Mouse (Mus musculus): ENCODE data around the gene Crlf2.

The Crlf2 gene

DNA sequence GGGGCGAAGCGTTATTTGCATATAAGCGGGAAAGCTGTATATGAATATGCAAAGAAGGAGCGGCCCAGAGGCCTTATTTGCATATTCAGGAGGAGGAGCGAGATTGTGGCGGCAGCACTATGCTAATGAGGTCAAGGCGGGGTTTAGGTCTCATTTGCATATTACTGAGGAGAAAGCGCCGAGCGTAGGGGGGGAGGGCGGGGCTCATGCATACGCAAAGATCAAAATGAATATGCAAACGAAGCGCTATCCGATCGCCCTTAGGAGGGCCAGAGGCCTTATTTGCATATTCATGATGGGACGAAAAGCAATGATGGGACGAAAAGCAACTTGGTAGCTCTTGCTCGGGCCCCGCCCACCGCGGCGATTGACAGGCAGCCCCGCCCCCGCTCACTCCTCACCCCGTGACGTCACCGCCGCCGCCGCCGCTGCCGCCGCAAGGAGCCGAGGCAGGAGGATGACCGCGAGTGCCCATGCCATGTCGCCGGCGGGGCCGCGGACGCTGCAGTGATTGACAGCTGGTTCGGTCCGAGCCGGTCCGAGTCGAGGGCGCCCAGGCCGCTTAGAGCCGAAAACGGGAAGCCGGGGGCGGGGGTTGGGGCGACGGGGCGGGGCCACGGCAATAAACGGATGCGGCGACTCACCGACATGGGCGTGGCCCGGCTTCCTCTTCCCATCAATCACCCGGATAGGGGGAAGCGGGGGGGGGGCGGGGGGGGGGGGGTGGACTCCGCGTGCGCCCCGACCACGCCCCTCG, at the start of gene Crlf2:
Crlf2 (minus strand) TSS at position 590 of the 757 bp plus-strand sequence.
- peak; percentile 93 for DNase-seq (ENCODE audit: low spot score)

DNA sequence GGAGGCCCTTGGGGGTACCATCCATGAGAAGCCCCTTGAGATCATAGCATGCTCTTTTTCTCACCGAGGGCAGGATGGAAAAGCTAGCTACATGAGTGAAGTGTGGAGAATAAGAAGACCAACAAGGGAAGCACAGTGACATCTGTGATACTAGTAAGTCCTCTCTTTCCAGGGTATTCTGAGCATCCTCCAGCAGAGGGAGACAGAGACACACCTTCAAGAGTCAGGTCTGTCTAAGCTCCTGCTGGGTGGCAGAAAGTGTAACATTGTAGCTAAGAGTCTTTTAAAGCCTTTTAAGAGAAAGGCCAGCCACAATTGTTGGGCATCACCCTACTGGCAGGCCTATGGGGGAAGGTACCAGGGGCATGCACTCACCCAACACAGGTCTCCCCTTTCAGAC, 43.8 kb upstream of the Crlf2 start:
- DNase-seq (ENCODE audit: low spot score), result no peak

DNA sequence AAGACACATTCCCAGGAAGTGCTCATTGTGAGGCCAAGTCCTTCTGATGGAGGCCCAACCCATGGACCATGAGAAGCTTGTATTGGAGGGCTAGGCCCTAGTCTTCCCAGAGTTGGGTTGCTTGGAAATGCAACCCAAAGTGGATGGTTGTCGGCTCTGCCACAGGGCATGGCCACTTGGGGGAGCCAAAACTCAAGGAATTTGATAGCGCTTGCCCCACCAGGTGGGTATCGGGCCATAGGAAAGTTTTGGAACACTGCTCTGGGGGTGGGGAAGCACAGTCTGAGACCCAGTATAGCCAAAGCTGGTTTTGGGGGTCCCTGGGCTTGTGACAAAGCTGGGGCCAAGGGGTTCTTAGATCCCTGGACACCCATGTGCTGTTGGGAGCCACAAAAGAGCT, 42.3 kb upstream of the Crlf2 start:
- DNase-seq (ENCODE audit: low spot score), result peak; percentile 21

DNA sequence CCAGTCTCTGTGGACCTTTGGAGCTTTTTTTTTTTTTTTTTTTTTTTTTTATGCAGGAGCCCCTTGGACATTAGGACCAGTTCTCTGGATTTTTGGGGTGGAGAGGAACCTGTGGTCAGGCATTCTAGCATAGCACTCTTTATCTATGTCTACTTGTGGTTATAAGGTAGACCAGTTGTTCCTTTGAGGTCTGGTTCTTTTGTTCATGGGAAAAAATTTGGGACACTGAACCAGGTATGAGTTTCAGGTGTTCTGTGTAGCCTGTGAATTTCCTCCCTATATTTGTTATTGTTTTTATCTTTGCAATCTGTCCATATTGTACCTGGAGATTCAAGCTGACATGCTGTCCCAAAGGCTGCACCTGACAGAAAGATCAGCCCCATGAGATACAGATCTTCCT, 40.1 kb upstream of the Crlf2 start:
- DNase-seq (ENCODE audit: low spot score), result no peak

DNA sequence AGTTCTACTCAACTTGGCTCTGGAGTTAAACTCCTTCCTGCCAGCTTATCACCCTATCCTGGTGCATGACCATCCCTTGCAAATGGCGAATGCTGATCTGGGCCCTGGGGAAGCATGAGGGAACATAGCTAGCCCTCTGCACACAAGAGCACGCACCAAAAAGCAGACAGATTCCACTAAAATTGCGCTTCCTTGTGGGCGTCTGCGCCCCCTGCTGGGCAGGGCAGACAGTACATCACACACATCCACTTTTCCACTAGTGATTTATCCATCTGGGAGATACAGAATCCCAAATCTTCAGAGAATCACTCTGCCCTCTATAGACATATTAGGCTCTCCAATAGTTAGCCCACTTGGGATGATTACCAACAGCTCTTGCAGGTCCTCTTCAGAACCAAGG, 37.9 kb upstream of the Crlf2 start:
- no peak for DNase-seq (ENCODE audit: low spot score)

DNA sequence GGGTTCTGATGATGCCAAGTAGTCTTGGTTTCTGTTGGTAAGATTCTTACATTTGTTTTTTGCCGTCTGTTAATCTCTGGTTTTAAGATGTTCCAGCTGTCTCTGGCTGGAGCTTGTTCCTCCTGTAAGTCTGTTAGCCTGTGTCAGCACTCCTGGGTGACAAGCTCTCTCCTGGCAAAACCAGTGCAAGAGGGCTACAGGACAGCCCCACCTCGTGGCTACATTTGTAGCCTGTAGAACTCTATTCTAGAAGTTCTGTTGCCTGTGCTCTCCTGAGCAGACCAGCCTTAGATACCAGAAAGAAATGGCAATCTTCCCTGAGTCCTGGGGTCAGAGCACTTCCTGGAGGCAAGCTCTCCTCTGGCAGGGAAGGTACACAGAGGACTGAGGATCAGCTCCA, 4.0 kb upstream of the Crlf2 start:
- DNase-seq (ENCODE audit: low spot score), result no peak

DNA sequence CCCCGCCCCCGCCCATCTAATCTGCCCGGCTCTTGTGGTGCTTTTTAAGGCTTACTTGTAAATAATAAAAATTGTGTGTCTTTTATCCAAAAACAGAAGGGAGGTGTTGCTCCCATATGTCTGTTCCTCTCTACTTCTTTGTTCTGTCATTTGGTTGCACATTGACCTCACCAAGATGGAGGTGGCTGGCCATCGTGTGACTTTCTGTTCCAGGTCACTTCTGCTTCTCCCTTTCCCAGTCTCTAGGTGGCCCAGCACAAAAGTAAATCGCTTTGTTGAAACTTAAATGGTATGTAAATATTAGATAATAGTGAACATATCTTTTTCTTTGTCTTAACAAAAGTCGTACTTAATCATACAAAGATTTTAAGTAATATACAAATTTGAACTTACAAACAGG, 398 bp upstream of the Crlf2 start:
- DNase-seq (ENCODE audit: low spot score), result no peak

DNA sequence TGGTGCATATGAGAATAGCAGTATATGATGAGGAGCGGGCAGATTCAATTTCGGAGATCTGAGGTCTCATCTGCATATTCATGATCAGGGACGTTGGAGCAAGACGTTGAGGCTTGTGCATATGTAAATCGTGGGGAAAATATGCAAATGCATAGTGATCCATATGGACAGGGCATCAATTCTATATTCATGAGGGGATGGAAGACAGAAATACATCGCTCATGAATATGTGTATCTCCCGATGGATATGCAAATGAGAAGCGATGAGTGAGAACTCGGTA, 730 bp downstream of the Crlf2 start:
- DNase-seq (ENCODE audit: low spot score), result no peak

DNA sequence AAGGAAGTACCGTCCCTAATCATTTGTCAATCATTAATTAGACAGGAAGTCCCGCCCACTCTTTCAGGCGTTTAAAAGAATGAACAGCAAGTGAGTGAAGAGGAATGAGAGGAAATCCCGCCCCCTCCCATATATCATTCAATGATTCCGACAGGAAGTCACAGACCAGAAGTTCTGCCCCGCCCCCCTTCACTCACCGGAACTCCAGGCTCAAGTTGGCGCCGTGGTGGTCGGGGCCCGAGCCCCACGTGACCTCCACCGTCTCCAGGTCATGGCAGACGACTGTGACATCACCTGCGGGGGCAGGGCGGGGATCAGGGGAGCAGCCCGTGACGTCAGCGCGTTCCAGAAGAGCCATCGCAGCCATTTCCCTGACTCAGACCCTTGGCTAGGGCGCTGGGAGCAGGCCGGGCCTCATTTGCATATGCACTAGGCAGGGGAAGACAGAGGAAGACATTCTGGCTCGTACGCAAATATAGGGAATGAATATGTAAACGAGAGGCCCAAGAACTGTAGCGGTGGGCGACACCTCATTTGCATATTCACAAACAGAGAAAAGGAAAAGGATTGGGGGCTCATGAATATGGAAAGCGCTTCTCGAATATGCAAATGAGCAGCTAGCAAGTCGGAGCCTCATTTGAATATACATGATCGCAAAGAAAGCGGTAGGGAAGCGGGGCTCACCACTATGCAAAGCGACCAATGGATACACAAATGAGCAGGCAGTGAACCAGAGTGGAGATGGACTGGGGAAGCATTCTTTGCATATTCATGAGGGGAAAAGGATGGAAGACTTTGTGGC, 1.3 kb downstream of the Crlf2 start:
- peak; percentile 95 for DNase-seq (ENCODE audit: low spot score)

DNA sequence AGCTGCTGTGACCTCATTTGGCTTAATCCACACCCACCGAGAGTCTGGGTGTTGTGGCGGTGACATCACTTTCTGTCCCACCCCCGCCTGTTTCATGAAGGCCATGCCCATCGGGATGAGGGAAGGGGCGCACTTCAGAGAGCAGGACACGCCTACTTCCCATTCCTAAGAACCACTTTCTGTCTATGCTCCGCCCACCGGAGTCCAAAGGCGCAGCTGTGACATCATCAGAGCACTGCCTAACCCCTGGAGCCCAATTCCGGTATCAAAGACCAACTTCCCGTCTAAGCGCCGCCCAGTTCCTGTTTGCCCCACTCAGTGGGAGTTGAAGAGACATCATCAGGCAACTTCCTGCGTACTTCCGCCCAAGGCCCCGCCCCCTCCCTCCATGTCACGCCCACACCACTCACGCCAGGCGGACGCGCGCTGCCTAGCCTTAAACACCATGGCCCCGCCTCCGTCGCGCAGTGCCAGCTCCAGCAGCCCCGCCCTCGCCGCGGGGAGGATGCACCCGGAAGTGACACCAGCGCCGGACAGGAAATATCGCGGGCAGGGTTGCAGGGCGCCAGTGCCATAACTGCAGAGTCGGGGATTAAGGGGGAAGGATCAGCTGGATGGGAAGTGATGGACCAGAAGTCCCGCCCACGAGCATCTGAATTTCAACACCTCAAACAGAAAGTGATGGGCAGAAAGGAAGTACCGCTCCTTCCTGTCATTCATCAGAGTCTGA, 2.0 kb downstream of the Crlf2 start:
- peak; percentile 82 for DNase-seq (ENCODE audit: low spot score)

DNA sequence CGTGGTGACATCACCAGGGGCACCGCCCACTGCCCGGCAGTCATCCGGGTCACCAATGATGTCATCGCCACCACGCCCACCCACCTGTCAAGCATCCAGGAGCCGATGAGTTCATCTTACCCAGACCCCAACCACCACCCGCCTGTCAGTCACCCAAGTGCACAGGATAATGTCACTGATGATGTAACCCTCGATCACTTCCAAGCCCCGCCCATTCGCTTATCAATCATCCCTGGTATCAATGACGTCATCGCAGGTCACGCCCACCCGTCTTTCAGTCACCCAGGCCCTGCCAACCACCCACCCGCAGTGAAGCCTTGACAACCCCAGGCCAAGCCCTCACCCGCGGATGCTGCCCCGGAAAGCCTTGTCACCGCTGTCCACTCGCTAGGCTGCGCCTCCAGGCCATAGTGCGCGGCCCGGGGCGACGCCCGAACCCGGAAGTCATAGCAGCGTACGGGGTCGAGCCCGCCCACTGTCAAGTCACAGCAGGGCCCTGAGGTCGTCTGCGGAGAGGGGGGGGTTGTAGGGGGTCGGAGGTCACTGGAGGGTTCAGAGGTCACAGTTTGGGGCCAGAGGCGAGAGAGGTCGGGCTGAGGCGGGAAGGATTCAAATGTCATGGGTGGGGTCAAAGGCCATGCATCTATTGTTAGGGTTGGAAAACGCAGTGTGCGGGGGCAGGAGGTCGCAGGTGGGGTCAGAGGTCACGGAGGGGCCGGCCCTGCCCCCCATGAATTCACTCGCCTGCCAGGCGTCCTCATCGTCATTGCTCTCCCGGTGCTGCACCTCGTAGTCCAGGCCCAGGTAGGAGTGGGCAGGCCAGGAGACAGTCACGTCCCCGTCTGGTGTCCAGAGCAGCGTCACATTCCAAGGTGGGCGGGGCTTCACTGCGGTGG, 2.9 kb downstream of the Crlf2 start:
- no peak for DNase-seq (ENCODE audit: low spot score)

DNA sequence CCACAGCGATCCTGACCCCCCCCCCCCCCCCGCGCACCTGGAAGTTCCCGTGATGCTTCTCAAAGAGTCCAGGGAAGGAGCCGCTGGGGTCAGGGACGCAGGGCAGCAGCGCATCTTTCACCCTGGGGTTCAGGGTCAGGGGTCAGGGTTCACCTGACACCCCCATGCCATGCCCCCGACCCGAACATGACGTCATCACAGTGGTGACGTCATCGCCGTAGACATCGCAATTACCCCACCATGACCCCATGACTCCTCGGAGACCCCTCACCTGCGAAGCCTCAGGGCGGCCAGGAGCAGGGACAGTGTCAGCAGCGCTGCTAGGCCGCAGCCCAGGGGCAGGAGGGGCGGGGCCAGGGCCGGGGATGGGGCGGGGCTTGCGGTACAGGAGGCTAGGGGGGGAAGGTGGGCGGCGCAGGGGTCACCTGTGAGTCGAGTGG, 3.5 kb downstream of the Crlf2 start:
- no peak for DNase-seq (ENCODE audit: low spot score)

DNA sequence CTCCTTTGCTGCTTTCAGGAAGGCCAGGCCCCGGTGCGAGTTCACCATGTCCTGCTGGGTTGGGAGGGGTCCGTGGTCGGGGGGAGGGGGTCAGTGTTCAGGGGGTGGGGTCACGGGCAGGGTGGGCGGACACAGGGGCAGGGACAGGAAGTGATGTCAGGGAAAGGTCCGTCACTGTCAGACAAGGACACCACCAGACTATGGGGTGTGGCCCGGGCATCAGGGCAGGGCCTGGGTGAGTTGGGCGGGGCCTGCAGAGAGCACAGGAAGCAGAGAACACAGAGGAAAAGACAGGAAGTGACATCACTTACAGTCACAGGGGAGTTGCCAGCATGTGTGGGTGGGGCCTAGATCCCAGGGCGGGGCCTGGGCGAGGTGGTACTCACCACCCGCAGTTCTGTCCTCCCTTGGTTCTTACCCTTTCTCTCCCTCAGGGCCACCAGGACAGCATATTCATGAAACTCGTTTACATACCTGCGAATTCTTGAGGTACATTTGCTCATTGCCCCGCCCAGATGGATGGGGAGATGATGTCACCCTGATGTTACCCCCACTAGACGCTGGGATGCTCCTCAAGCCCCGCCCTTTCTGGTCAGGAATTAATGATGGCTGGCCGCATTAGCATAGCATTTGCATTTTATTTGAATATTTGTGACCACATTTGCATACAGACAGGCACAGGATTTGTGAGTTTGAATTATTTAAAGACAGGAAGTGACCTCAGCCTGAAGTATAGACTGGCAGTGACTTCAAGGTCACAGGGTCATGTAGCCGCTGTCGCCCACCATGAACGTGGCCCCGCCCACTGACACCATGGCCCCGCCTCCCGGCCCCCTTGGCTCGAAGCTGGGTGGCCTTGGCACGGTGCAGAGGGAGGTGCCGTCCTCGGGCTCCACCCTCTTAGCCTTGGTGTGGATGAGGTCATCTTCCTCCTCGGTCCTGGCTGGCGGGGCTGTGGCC, 4.4 kb downstream of the Crlf2 start:
- DNase-seq (ENCODE audit: low spot score), result no peak

DNA sequence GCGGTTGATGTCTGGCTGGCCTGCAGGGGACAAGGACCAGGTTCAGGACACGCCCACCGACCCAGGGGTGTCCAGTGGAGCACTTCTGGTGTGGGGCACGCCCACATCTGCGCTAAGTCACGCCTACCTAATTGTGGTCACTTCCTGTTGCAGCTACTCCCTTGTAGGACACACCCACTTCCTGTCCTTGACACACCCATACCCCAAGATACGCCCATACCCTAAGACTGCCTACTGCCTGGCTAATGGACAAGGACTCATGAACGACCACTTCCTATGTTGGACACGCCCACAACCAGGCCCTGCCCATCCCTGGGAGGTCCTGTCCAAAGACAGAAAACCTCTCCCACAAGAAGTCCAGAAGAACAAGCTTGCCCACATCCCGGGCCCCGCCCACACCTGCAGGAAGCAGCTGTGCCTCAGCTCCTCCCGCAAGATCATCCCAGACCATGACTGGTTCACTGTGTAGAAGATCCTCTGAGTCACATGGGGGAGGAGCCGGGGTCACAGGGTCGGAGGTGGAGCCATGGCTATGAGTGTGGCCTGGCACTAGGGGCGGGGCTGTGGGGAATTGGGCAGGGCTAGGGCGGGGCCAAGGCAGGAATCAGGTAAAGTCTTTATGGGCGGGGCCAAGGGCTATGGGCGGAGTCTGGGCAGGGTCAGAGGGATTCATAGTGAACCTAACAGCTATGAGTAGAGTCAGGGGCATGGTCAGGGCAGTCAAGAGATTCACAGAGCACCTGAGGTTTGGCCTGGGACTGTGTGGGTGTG, 5.4 kb downstream of the Crlf2 start:
- DNase-seq (ENCODE audit: low spot score), result no peak

DNA sequence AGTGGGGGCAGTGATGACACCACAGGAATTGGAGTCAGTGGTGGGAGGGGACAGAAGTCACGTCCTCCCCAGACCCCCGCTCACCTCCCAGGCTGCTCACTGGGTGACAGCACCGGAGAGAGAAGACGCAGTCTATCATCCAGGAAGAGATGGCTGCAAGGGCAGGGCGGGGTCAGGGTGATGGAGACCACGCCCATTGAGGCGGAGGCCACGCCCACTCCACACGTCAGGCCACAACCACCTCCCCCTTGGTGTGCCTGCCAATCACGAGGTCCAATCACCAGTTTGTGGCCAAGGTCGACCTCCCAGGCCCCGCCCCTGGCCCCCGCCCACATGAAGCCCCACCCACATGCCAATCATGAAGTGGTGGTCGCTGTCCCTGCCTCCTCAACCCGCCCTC, 6.3 kb downstream of the Crlf2 start:
- DNase-seq (ENCODE audit: low spot score), result no peak

DNA sequence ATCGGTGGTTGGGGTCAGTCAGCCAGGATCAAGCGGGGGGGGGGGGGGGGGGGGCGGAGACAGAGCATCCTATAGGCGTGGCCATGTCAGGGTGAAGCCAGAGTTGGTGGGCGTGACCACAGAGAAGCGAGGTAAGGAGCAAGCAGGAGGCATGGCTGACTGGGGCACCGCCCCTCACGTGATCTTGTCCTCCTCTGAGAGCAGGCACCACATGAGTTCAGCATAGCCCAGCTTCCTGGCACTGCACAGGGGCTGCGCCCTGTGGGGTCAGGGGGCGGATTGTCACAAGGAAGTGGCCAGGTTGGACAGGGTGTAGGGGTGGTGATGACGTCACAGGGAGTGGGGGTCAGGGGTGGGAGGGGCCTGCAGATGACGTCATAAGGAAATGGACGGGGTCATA, 6.7 kb downstream of the Crlf2 start:
- no peak for DNase-seq (ENCODE audit: low spot score)

DNA sequence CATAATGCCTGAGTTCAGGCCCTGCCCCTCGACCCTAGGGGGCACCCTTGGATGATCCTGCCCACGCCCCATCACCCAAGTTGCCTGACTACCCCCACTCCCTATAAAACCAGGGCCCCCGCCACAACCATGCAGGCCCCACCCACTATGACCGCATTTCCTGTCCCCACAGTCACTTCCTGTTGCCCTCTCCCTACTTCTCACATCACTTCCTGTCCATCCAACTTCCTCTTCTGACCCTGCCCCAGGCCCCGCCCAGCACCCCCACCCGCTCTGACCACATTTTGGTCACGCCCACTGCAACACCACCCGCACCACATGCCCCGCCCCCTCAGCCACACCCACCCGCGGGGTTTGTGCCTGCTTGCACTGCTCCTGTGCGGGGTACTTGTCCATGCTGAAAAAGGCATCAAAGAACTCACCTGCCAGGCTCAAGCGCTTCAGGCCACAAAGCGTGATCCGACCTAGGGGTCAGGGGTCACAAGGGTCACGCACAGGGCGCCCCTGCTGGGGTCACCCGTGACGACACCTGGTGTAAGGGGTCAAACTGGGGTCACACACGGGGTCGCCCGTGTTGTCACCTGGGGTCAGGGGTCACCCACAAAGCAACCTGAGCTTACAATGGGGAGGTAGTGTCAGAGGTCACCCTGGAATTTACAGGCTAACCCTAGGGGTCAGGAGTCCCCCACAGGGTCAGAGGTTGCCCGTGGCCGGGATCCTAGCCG, 7.6 kb downstream of the Crlf2 start:
- no peak for DNase-seq (ENCODE audit: low spot score)

DNA sequence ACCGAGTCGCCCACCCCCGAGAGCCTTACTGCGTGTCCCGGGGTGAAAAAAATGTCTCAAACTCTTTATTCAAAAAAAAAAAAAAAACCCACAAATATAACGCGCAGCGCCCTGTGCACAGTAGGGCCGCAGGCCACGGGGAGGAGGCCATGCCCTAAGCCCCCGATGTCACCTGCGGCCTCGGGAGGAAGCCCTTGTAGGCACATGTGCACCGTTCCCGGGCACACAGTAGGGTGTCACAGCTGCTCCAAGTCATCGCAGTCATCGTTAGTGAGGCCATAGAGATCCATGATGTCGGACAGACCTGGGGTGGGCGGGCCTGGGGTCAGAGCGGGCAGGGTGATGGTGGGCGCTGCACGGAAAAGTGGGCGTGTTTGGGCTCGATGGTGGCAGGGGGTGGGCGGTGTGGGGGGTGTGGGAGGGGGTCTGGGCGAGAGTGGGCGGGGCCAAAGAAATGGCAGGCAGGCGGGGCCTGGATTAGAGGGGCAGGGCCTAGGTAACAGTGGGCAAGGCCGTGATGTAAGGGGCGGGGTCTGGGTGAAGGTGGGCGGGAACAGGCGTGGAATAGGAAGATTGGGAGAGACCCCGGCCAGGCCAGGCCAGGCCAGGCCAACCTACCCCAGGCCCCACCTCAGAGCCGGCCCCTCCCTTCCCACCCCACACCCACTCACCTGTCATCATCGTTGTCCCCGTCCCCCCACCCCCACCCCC, 8.4 kb downstream of the Crlf2 start:
- DNase-seq (ENCODE audit: low spot score), result no peak

DNA sequence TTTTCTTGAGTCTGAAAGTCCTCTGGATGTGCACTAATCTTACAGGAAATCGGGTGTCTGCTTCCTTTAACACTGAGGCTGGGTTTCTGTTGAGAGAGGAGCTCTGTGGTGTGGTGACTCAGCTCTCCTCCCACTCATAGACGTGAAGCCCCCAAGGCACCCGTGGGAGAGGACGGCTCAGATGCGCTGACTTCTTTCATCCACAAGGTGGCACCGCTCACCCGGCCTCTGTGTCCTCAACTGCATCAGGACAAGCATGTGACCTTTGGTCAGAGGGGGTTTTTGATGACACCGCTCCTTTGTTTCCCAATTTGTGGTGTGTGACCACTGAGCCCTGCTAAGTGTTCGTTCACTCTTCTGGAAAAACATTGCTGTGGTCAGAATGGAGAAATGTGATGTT, 10.1 kb downstream of the Crlf2 start:
- no peak for DNase-seq (ENCODE audit: low spot score)
